Mouse (Mus musculus) adipocyte (in vitro differentiated cells): ENCODE data around the gene Cnbd2.

Experiments
- DNase-seq: peaks from one replicate; pipeline ENCODE4 v3.0.0-alpha.2; 2016; ENCODE audit warnings: low spot score

Gene Cnbd2

GRCm38 (mm10) chr2:156311841-156312291 lies 233 bp upstream of the Cnbd2 start:
- DNase-seq = peak; percentile 65

GRCm38 (mm10) chr2:156313153-156313552 lies 1.1 kb downstream of the Cnbd2 start:
- DNase-seq = no peak

- no peak for DNase-seq
Observed at GRCm38 (mm10) chr2:156314811-156315210, 2.7 kb downstream of the Cnbd2 start.

GRCm38 (mm10) chr2:156318491-156318890 lies 6.4 kb downstream of the Cnbd2 start:
- DNase-seq = peak; percentile 69

GRCm38 (mm10) chr2:156321538-156321937 lies 9.4 kb downstream of the Cnbd2 start:
- DNase-seq = no peak

- DNase-seq = peak; percentile 70
Observed at GRCm38 (mm10) chr2:156324116-156324588, 12.1 kb downstream of the Cnbd2 start.

- DNase-seq = peak; percentile 81
Observed at GRCm38 (mm10) chr2:156324681-156325080, 12.6 kb downstream of the Cnbd2 start.

GRCm38 (mm10) chr2:156330681-156331080 lies 18.6 kb downstream of the Cnbd2 start:
- no peak for DNase-seq

GRCm38 (mm10) chr2:156331446-156331965 lies 19.4 kb downstream of the Cnbd2 start:
- DNase-seq = peak; percentile 26

GRCm38 (mm10) chr2:156340078-156340477 lies 28.0 kb downstream of the Cnbd2 start:
- DNase-seq = no peak

- DNase-seq = peak; percentile 75
Observed at GRCm38 (mm10) chr2:156344775-156345532, 32.9 kb downstream of the Cnbd2 start.

- DNase-seq = no peak
Observed at GRCm38 (mm10) chr2:156348812-156349211, 36.7 kb downstream of the Cnbd2 start.

- DNase-seq = peak; percentile 31
Observed at GRCm38 (mm10) chr2:156349286-156349848, 37.3 kb downstream of the Cnbd2 start.

- no peak for DNase-seq
Observed at GRCm38 (mm10) chr2:156351243-156351642, 39.1 kb downstream of the Cnbd2 start.

- no peak for DNase-seq
Observed at GRCm38 (mm10) chr2:156352413-156353165, 40.5 kb downstream of the Cnbd2 start.

GRCm38 (mm10) chr2:156353265-156353692 lies 41.2 kb downstream of the Cnbd2 start:
- peak; percentile 94 for DNase-seq

GRCm38 (mm10) chr2:156356031-156356430 lies 43.9 kb downstream of the Cnbd2 start:
- DNase-seq = no peak

GRCm38 (mm10) chr2:156368465-156368864 lies 56.4 kb downstream of the Cnbd2 start:
- no peak for DNase-seq

- DNase-seq = no peak
Observed at GRCm38 (mm10) chr2:156370896-156371295, 58.8 kb downstream of the Cnbd2 start.

GRCm38 (mm10) chr2:156376956-156377355 lies 64.9 kb downstream of the Cnbd2 start:
- DNase-seq = no peak

- DNase-seq = no peak
Observed at GRCm38 (mm10) chr2:156379929-156380328, 67.8 kb downstream of the Cnbd2 start.

- DNase-seq = no peak
Observed at GRCm38 (mm10) chr2:156381350-156381749, 69.3 kb downstream of the Cnbd2 start.
